Mouse (Mus musculus) hindbrain, embryonic 15.5 days (tissue): ENCODE measurements around the gene Gm20388. TPM values are rescaled to one million over a fixed set of nuclear protein-coding genes. Genes with fewer than 3 reads are reported as not detected.
A peak's percentile ranks its signal among the peaks of the same experiment; 100 is the strongest.

Source experiments
- ATAC-seq: fragments of 200-750 bp; cut with Nextera tagmentation; 2 replicates; pipeline ENCODE4 v1.8.0; 2017; ENCODE audit warnings: low read depth, moderate number of reproducible peaks, moderate TSS enrichment; ENCODE audit not compliant: low FRiP score
- H3K27ac ChIP-seq: fragments of 300-500 bp; sonication (generic); replicated peaks from 2 replicates; pipeline ENCODE4 v1.5.1; 2015; ENCODE audit warnings: mild to moderate bottlenecking, inconsistent platforms
- H3K27me3 ChIP-seq: fragments of 300-500 bp; sonication (generic); 2 replicates; pipeline ENCODE4 v1.6.1; 2015; ENCODE audit warnings: control low read depth, inconsistent platforms
- H3K36me3 ChIP-seq: fragments of 300-500 bp; sonication (generic); 2 replicates; pipeline ENCODE4 v1.6.1; 2015; ENCODE audit warnings: control low read depth, inconsistent platforms
- H3K4me1 ChIP-seq: fragments of 300-500 bp; sonication (generic); replicated peaks from 2 replicates; pipeline ENCODE4 v1.6.1; 2015; ENCODE audit warnings: control low read depth, inconsistent platforms
- H3K4me2 ChIP-seq: fragments of 300-500 bp; sonication (generic); 2 replicates; pipeline ENCODE4 v1.6.1; 2015; ENCODE audit warnings: moderate library complexity, mild to moderate bottlenecking, inconsistent platforms
- H3K4me3 ChIP-seq: fragments of 300-500 bp; sonication (generic); 2 replicates; pipeline ENCODE4 v1.5.1; 2015; ENCODE audit warnings: mild to moderate bottlenecking, inconsistent platforms
- H3K9ac ChIP-seq: fragments of 300-500 bp; sonication (generic); 2 replicates; pipeline ENCODE4 v1.6.1; 2015; ENCODE audit warnings: inconsistent platforms
- H3K9me3 ChIP-seq: fragments of 300-500 bp; sonication (generic); 2 replicates; pipeline ENCODE4 v1.6.1; 2016; ENCODE audit warnings: control low read depth, inconsistent platforms
- WGBS: fragments of 180-500 bp; shearing (Covaris S2); methylation state at CpG from one replicate; pipeline ENCODE4 v1.1.7; 2015; 5-methylcytosine and 5-hydroxymethylcytosine counted together
- polyA plus RNA-seq: library from polyadenylated mRNA; unstranded; fragments of >200 nt; fragmentation: Nextera tagmentation; extraction: Ambion mirVana; gene quantifications from 2 replicates; pipeline ENCODE4 v1.2.1, GENCODE M21; 2015

The Gm20388 gene
- polyA plus RNA-seq, 1 experiment from 2014 or later: 5.4 TPM

- peaks cover 7% of the 10 kb centered on the region for H3K4me1 ChIP-seq
- no peak overlapping the region for H3K4me2 ChIP-seq
- H3K27ac ChIP-seq: no peak overlapping the region
- no peak overlapping the region for H3K9ac ChIP-seq
- H3K36me3 ChIP-seq: peaks cover 18% of the 10 kb centered on the region
- no peak overlapping the region for H3K4me3 ChIP-seq
- no peaks in the 10 kb centered on the region for H3K9me3 ChIP-seq
- no peak for ATAC-seq
- WGBS: 86% methylated on average over 5 of the region's 5 CpGs
- H3K27me3 ChIP-seq: no peaks in the 10 kb centered on the region
Measured at GRCm38 (mm10) chr8:123108953-123109352, 3198.3 kb downstream of the Gm20388 start.

DNA sequence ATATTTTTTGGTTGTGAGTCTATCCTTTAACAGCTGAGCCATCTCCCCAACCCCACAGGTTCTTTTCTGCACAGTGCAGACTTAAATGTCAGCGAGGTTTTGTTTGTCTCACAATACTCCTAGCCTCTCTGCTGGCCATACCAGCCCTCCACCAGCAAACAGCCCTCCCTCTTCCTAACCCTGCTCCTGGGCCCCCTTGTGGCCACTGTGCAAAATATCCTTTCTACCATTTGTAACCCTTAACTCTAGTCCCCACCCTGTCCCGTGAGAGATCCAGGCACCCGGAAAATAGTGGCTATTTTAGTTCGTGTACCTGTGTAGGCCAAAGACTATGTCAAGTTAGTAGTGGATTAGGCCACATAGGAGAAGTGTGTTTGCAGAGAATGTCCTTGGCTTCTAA is 3200.0 kb downstream of the Gm20388 start:
- ATAC-seq: no peak

GRCm38 (mm10) chr8:123112892-123113291 is 3202.3 kb downstream of the Gm20388 start:
- Histone ChIP-seq H3K9ac (no peak overlapping the region), H3K36me3 (no peaks in the 10 kb centered on the region), H3K4me2 (no peak overlapping the region), H3K4me3 (no peak overlapping the region), H3K27me3 (peaks cover 24% of the 10 kb centered on the region), H3K9me3 (no peaks in the 10 kb centered on the region), H3K27ac (no peak overlapping the region), H3K4me1 (peaks cover 14% of the 10 kb centered on the region)
- WGBS: 73% methylated on average over 9 of the region's 9 CpGs
- no peak for ATAC-seq

More for the DNA sequence above, 3200.0 kb downstream of the Gm20388 start:
- 19% methylated on average over 4 of the region's 4 CpGs for WGBS
- no peak overlapping the region for H3K4me3 ChIP-seq
- H3K36me3 ChIP-seq: peaks cover 1% of the 10 kb centered on the region; the same call in 1 of the 2 replicates
- H3K4me2 ChIP-seq: no peak overlapping the region
- no peak overlapping the region for H3K27ac ChIP-seq
- H3K9me3 ChIP-seq: no peaks in the 10 kb centered on the region
- H3K27me3 ChIP-seq: peaks cover 2% of the 10 kb centered on the region
- no peaks in the 10 kb centered on the region for H3K4me1 ChIP-seq
- H3K9ac ChIP-seq: no peak overlapping the region

- Histone ChIP-seq H3K9me3 (no peaks in the 10 kb centered on the region), H3K27ac (no peak overlapping the region), H3K4me1 (peaks cover 16% of the 10 kb centered on the region), H3K27me3 (peaks cover 35% of the 10 kb centered on the region), H3K9ac (no peak overlapping the region), H3K36me3 (no peaks in the 10 kb centered on the region), H3K4me2 (no peak overlapping the region), H3K4me3 (no peak overlapping the region)
- WGBS: 70% methylated on average over 2 of the region's 2 CpGs
- ATAC-seq: no peak
Measured at GRCm38 (mm10) chr8:123113908-123114469, 3203.3 kb downstream of the Gm20388 start.

DNA sequence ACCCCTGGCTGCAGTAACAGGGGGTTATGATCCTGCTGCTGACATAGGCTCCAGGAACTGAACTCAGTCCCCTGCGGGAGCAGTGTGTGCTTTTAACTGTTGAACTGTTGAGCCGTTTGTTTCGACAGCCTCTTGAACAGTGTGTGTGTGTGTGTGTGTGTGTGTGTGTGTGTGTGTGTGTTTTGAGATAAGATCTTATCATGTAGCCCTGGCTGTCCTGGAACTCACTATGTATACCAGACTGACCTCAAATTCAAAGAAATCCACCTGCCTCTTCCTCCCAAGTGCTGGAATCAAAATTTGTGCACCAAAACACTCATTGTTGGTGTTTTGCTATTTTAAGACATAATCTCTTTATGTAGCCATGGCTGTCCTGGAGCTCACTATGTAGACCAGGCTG is 3204.0 kb downstream of the Gm20388 start:
- Histone ChIP-seq H3K4me1 (peaks cover 16% of the 10 kb centered on the region), H3K27ac (no peak overlapping the region), H3K4me3 (no peak overlapping the region), H3K27me3 (peaks cover 42% of the 10 kb centered on the region), H3K36me3 (no peaks in the 10 kb centered on the region), H3K9ac (no peak overlapping the region), H3K4me2 (no peak overlapping the region), H3K9me3 (no peaks in the 10 kb centered on the region)
- 66% methylated on average over 3 of the region's 3 CpGs for WGBS
- no peak for ATAC-seq

GRCm38 (mm10) chr8:123117127-123117731 is 3206.6 kb downstream of the Gm20388 start, which contains the start of gene Cpne7:
Cpne7 (plus strand) TSS chr8:123117374.
- H3K27me3 ChIP-seq: peaks cover 44% of the 10 kb centered on the region

GRCm38 (mm10) chr8:123117744-123118143 is 3207.1 kb downstream of the Gm20388 start:
- H3K4me3 ChIP-seq: peak overlapping the region; percentile 44
- H3K27ac ChIP-seq: no peak overlapping the region
- no peaks in the 10 kb centered on the region for H3K36me3 ChIP-seq
- H3K4me1 ChIP-seq: peaks cover 16% of the 10 kb centered on the region
- H3K27me3 ChIP-seq: peaks cover 44% of the 10 kb centered on the region
- ATAC-seq: no peak
- peak overlapping the region; percentile 44 for H3K9ac ChIP-seq
- no peaks in the 10 kb centered on the region for H3K9me3 ChIP-seq
- 2% methylated on average over 17 of the region's 17 CpGs for WGBS
- peak overlapping the region; percentile 88 for H3K4me2 ChIP-seq

More at GRCm38 (mm10) chr8:123117127-123117731, 3206.6 kb downstream of the Gm20388 start, which contains the start of gene Cpne7:
- Histone ChIP-seq H3K4me1 (peaks cover 16% of the 10 kb centered on the region), H3K27ac (no peak within 1 kb of the TSS), H3K4me2 (peak within 1 kb of the TSS; percentile 88), H3K4me3 (peak within 1 kb of the TSS; percentile 44), H3K9ac (peak within 1 kb of the TSS; percentile 44), H3K36me3 (no peaks in the 10 kb centered on the region), H3K9me3 (no peaks in the 10 kb centered on the region)
- ATAC-seq: peak; percentile 59; the same call in 1 of the 2 replicates
- WGBS: under 1% methylated on average over 45 of the region's 51 CpGs

DNA sequence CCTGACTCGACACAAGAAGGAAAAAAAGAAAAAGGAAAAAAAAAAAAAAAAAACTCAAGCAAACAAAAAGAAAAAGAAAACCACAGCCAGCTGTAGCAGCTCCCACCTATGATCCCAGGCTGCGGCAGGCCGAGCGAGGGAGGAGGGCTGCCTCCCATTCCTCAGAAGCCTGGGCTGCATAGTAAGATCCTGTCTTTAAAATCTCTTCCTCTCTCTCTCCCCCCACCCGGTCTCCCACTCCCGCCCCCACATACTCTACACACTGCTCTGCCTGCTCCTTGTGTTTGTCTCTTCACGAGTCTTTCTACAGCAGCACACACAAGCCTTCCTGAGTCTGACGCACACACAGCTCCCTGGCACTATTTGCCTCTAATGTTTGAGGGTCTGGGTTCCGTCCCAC is 3211.4 kb downstream of the Gm20388 start:
- no peak overlapping the region for H3K4me2 ChIP-seq
- no peaks in the 10 kb centered on the region for H3K9me3 ChIP-seq
- H3K27ac ChIP-seq: no peak overlapping the region
- H3K27me3 ChIP-seq: peaks cover 35% of the 10 kb centered on the region
- no peak overlapping the region for H3K9ac ChIP-seq
- no peak for ATAC-seq
- WGBS: 77% methylated on average over 9 of the region's 9 CpGs
- no peaks in the 10 kb centered on the region for H3K36me3 ChIP-seq
- H3K4me3 ChIP-seq: no peak overlapping the region
- H3K4me1 ChIP-seq: peaks cover 10% of the 10 kb centered on the region

DNA sequence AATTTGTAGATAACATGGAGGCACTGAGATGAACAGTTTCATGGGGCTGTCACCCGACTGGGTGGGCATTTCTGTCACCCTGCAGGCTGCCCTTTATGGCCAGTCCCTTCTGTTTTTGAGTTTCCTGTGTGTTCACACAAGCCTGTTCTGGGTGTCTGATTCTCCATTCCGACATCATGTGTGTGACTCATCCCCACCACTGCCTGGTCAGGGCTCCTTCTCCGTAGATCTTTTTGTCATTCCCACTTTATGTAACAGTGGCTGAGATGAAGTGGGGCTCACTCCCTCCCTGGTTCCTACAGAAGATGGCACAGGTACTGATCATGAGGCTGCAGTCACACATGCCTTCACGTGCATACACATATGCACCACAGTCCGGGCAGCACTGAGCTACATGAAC is 3212.0 kb downstream of the Gm20388 start:
- Histone ChIP-seq H3K36me3 (no peaks in the 10 kb centered on the region), H3K4me3 (no peak overlapping the region), H3K27me3 (peaks cover 29% of the 10 kb centered on the region), H3K4me1 (peaks cover 4% of the 10 kb centered on the region), H3K4me2 (no peak overlapping the region), H3K9ac (no peak overlapping the region), H3K9me3 (no peaks in the 10 kb centered on the region), H3K27ac (no peak overlapping the region)
- WGBS: 86% methylated on average over 5 of the region's 5 CpGs
- ATAC-seq: no peak

DNA sequence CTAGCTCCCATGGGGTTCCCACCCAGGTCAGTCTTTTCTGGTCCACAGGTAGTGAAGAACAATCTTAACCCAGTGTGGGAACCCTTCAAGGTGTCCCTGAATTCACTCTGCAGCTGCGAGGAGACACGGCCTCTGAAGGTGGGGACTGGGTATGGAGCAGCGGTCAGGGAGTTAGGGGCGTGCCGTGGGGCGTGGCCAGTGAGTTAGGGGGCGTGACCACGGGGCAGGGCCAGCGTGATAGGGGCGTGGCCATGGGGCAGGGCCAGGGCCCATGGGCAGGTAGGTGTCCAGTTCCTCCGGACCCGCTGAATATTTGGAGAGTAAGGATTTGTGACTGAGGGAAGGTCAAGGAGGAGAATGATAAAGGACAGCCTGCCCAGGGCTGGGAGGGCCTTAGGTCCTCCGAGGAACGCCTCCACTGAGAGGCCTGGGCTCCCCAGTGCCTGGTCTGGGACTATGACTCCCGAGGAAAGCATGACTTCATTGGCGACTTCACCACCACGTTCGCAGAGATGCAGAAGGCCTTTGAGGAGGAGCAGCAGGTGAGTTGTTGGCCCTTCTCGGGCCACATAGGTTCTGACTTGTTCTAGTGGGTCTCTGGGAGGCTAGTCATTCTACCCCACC is 3215.7 kb downstream of the Gm20388 start:
- H3K27me3 ChIP-seq: peaks cover 7% of the 10 kb centered on the region
- H3K36me3 ChIP-seq: no peaks in the 10 kb centered on the region
- H3K4me2 ChIP-seq: no peak overlapping the region
- H3K9ac ChIP-seq: no peak overlapping the region
- WGBS: 6% methylated on average over 19 of the region's 19 CpGs
- no peak overlapping the region for H3K27ac ChIP-seq
- no peaks in the 10 kb centered on the region for H3K4me1 ChIP-seq
- peak; percentile 27; the same call in 1 of the 2 replicates for ATAC-seq
- H3K9me3 ChIP-seq: no peaks in the 10 kb centered on the region
- H3K4me3 ChIP-seq: no peak overlapping the region

- 76% methylated on average over 9 of the region's 9 CpGs for WGBS
- no peak for ATAC-seq
- H3K27ac ChIP-seq: no peak overlapping the region
- peaks cover 18% of the 10 kb centered on the region for H3K4me1 ChIP-seq
- H3K9ac ChIP-seq: no peak overlapping the region
- no peaks in the 10 kb centered on the region for H3K36me3 ChIP-seq
- no peaks in the 10 kb centered on the region for H3K9me3 ChIP-seq
- H3K27me3 ChIP-seq: peaks cover 7% of the 10 kb centered on the region
- no peak overlapping the region for H3K4me2 ChIP-seq
- H3K4me3 ChIP-seq: no peak overlapping the region
Measured at GRCm38 (mm10) chr8:123131041-123131440, 3220.4 kb downstream of the Gm20388 start.

- Histone ChIP-seq H3K4me2 (no peak overlapping the region), H3K27ac (no peak overlapping the region), H3K4me3 (no peak overlapping the region), H3K4me1 (peaks cover 25% of the 10 kb centered on the region), H3K36me3 (no peaks in the 10 kb centered on the region), H3K27me3 (no peaks in the 10 kb centered on the region), H3K9me3 (no peaks in the 10 kb centered on the region), H3K9ac (no peak overlapping the region)
- WGBS: 95% methylated on average over 2 of the region's 2 CpGs
- ATAC-seq: no peak
Measured at GRCm38 (mm10) chr8:123132953-123133352, 3222.3 kb downstream of the Gm20388 start.
